Mouse (Mus musculus) stomach, adult 2 months (tissue): ENCODE data around the gene Birc7. TPM values are rescaled to one million over a fixed set of nuclear protein-coding genes. Genes with fewer than 3 reads are reported as not detected.

ENCODE experiments used
- polyA plus RNA-seq: library from polyadenylated mRNA; depleted of rRNA; stranded (reverse); fragments of >200 nt; gene quantifications from 2 replicates; pipeline ENCODE4 v1.2.3, GENCODE M21; 2012; rRNA removed

Gene Birc7
- polyA plus RNA-seq, result not detected in 2 replicates

DNA sequence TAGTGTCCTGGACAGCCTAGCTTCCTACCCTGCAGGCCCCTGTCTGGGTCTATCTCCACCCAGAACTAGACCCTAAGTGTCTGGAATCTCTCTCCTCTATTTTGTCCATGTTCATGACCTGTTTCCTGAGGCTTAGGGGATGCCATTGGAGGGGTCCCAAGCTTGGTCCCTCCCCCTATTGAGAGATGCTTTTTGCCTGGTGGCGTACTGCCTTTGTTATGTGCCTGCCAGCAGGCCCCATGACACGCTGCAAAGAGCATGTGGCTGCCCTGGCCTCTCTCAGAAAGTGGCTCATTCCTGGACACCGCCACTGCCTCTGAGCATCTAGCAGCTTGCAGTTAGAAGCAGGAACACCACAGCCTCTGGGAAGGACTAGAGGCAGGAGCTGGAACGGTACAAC, at the start of gene Birc7:
Gene Birc7 (plus strand): TSS at position 301 of the 400 bp plus-strand sequence.

DNA sequence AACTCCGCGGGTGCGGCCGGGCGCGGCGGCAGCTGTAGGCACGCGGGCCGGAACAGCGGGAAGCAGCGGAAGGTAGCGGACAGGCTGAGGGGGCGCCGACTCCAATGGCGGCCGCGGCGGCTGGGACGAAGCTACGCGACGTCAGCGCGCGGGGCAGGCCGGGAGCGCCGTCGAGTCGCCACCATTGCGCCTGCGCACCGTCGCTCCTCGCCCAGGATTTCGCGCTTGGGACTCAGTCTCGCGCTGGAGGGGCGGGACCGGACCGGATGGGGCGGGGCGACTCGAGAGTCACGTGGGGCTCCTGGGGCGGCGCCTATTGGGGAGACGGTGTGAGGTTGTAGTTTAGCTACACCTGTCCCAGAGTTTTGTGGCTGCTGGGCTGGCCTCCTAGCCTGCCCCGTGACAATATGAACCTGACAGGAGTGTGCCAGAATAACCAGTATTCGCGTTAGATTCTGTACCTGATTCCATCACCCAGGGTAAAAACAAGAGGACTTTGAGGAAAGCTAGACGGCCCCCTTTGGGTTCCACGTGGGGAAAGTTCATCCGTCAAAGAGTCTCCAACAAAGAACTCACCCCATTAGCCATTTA, 7.9 kb upstream of the Birc7 start, which contains the start of gene Ythdf1:
Gene Ythdf1 (minus strand): TSS at position 140 of the 591 bp plus-strand sequence.

DNA sequence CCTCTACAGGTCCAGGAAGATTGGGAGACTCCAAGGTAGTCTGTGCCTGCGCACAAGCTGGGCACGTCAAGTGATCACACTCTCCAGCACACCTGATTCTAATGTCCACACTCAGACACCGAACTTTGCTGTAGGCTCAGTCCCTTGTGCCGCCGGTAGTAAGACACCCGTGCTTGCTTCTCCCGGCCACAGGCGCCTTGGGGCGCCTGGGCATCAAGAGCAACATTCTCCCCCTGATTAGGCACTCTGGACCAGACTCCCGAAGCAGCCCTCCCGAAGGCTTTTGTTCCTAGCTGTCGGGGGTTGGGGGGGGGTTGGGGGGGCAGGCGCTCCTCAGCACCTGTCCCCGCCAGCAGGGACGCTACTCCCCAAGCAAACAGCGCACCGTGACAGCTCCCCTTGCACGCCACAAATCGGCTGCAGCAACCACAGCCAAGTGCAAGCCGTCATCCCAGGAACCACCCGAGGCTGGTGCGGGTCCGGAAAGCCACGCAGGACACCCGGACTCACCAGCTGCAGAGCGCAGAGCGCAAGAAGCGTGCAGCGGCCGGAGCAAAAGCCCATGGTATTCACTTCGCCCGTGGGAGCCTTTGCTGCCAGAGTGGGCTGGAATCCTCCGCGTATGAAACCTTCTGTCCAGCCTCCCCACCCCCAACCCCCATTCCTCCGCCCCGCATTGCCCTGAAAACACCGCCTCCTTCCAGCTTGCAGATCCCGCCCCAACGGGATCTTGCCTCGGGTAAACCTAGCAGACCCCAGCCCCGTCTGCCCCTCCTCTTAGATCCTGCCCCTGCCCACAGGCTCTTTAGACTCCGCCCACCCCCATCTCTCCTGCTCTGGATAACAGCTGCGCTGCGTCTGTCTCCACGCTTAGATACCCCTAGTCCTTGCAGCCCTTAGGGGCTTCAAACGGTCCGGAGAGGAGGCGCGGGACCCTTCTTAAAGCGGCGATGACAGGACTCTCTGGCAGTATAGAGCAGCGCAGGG, 25.5 kb downstream of the Birc7 start, which contains the start of gene Nkain4:
Gene Nkain4 (minus strand): TSS at position 639 of the 987 bp plus-strand sequence.

DNA sequence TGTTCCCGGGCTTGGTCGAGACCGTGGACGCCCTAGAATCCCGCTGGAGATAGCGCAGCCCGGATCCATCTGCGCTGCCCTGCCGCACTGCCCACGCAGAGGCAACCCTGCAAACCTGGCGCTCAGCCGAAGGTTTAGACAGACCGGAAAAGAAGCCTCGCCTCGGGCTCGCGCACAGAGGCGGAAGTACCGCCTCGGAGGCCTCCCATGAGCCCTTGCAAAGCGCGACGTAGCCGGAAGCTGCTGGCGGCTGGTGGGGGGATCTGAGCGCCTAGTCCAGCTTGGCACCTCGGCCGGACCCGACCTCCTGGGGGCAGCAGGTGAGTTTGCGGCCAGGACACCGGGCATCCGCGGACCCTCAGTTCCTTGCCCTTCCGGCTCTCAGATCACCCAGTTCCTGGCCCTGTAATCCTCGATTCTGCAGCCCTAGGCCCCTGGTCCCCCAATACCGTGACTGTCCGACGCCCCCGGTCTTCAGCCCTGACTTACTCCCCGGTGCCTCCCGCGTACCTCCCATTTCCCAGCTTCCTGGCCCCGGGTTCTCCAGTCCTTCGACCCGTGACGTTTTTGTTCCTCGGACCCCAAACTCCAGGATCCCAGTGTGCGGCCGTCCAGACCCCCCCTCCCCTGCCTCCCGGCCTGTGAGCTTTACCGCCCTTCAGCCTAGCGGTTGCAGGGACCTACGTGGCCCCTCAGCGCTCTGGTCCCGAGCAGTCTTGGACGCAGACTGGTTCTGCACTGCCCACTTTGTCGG, 38.4 kb downstream of the Birc7 start, which contains the start of gene Arfgap1:
Gene Arfgap1 (plus strand): TSS at position 216 of the 754 bp plus-strand sequence.

Other genes starting within 250 kb of the Birc7 start
- 2.6 and 3.7 TPM in 2 replicates for gene Dido1, start 219.0 kb upstream of the Birc7 start, polyA plus RNA-seq
- 11.6 and 12.9 TPM in 2 replicates for gene Gid8, start 218.9 kb upstream of the Birc7 start, polyA plus RNA-seq
- 11.7 and 12.3 TPM in 2 replicates for gene Slc17a9, start 203.8 kb upstream of the Birc7 start, polyA plus RNA-seq
- not detected in 2 replicates for gene Bhlhe23, start 152.1 kb upstream of the Birc7 start, polyA plus RNA-seq
- gene Ythdf1, start 8.1 kb upstream of the Birc7 start, polyA plus RNA-seq, result 5.8 and 12.1 TPM in 2 replicates
- 6.1 and 8.3 TPM in 2 replicates for gene Nkain4, start 25.7 kb downstream of the Birc7 start, polyA plus RNA-seq
- gene Arfgap1, start 38.2 kb downstream of the Birc7 start, polyA plus RNA-seq, result 28.8 and 30.3 TPM in 2 replicates
- gene Col20a1, start 57.5 kb downstream of the Birc7 start, polyA plus RNA-seq, result 2.1 and 3.1 TPM in 2 replicates
- gene Chrna4, start 114.5 kb downstream of the Birc7 start, polyA plus RNA-seq, result 0.01 TPM in 1 of 2 replicates, not detected in the other
- 0.27 and 0.38 TPM in 2 replicates for gene Kcnq2, start 206.3 kb downstream of the Birc7 start, polyA plus RNA-seq
- gene Eef1a2, start 228.0 kb downstream of the Birc7 start, polyA plus RNA-seq, result 9.4 and 9.6 TPM in 2 replicates